Mouse (Mus musculus): ENCODE measurements around the gene Kirrel3. TPM values are rescaled to one million over a fixed set of nuclear protein-coding genes. Genes with fewer than 3 reads are reported as not detected.

The Kirrel3 gene
- polyA plus RNA-seq, 1 experiment from 2014 or later, result 50.1 TPM

GRCm38 (mm10) chr9:34740814-34741213 is 255.1 kb downstream of the Kirrel3 start:
- H3K9me3 ChIP-seq, result no peaks in the 10 kb centered on the region
- 0 out of 2 replicates have a peak, but pooled peaks cover 9% of the 10 kb centered on the region for H3K4me1 ChIP-seq (replicated peaks)
- H3K27me3 ChIP-seq, result no peaks in the 10 kb centered on the region
- no peak for ATAC-seq (ENCODE audit: low FRiP score, low read depth)
- H3K4me2 ChIP-seq, result no peak overlapping the region
- H3K9ac ChIP-seq, result no peak overlapping the region
- no peak overlapping the region for H3K4me3 ChIP-seq
- no peaks in the 10 kb centered on the region for H3K36me3 ChIP-seq
- no peak overlapping the region for H3K27ac ChIP-seq (replicated peaks)
- 92% methylated on average over 3 of the region's 3 CpGs for WGBS

GRCm38 (mm10) chr9:34748003-34748402 is 262.3 kb downstream of the Kirrel3 start:
- H3K27me3 ChIP-seq, result no peaks in the 10 kb centered on the region
- no peaks in the 10 kb centered on the region for H3K36me3 ChIP-seq
- WGBS, result 46% methylated on average over 2 of the region's 2 CpGs
- peaks cover 13% of the 10 kb centered on the region for H3K4me1 ChIP-seq (replicated peaks)
- H3K9me3 ChIP-seq, result no peaks in the 10 kb centered on the region
- H3K4me2 ChIP-seq, result no peak overlapping the region
- H3K4me3 ChIP-seq, result no peak overlapping the region
- no peak for ATAC-seq (ENCODE audit: low FRiP score, low read depth)
- H3K9ac ChIP-seq, result no peak overlapping the region
- no peak overlapping the region for H3K27ac ChIP-seq (replicated peaks)

- ATAC-seq (ENCODE audit: low FRiP score, low read depth), result no peak
- Histone ChIP-seq H3K4me3 (no peak overlapping the region), H3K4me2 (no peak overlapping the region), H3K27ac (replicated peaks) (no peak overlapping the region), H3K4me1 (replicated peaks) (peaks cover 13% of the 10 kb centered on the region), H3K9me3 (no peaks in the 10 kb centered on the region), H3K9ac (no peak overlapping the region), H3K36me3 (no peaks in the 10 kb centered on the region), H3K27me3 (no peaks in the 10 kb centered on the region)
- 86% methylated on average over 7 of the region's 7 CpGs for WGBS
These were observed 263.5 kb downstream of the Kirrel3 start for GRCm38 (mm10) chr9:34749161-34749560.

- Histone ChIP-seq H3K4me3 (no peak overlapping the region), H3K9ac (no peak overlapping the region), H3K27ac (replicated peaks) (no peak overlapping the region), H3K4me1 (replicated peaks) (peaks cover 13% of the 10 kb centered on the region), H3K27me3 (no peaks in the 10 kb centered on the region), H3K4me2 (no peak overlapping the region), H3K36me3 (no peaks in the 10 kb centered on the region), H3K9me3 (no peaks in the 10 kb centered on the region)
- WGBS, result 36% methylated on average over 4 of the region's 4 CpGs
- peak; percentile 44; the same call in 1 of the 2 replicates for ATAC-seq (ENCODE audit: low FRiP score, low read depth)
These were observed 264.2 kb downstream of the Kirrel3 start for GRCm38 (mm10) chr9:34749877-34750276.

GRCm38 (mm10) chr9:34750887-34751286 is 265.2 kb downstream of the Kirrel3 start:
- 75% methylated on average over 2 of the region's 2 CpGs for WGBS
- H3K9ac ChIP-seq, result no peak overlapping the region
- H3K9me3 ChIP-seq, result no peaks in the 10 kb centered on the region
- H3K27ac ChIP-seq (replicated peaks), result no peak overlapping the region
- no peak overlapping the region for H3K4me3 ChIP-seq
- no peak overlapping the region for H3K4me2 ChIP-seq
- H3K4me1 ChIP-seq (replicated peaks), result peaks cover 13% of the 10 kb centered on the region
- ATAC-seq (ENCODE audit: low FRiP score, low read depth), result no peak
- no peaks in the 10 kb centered on the region for H3K27me3 ChIP-seq
- no peaks in the 10 kb centered on the region for H3K36me3 ChIP-seq

GRCm38 (mm10) chr9:34752076-34752800 is 266.5 kb downstream of the Kirrel3 start:
- Histone ChIP-seq H3K4me3 (no peak overlapping the region), H3K27me3 (no peaks in the 10 kb centered on the region), H3K4me2 (no peak overlapping the region), H3K9ac (no peak overlapping the region), H3K9me3 (no peaks in the 10 kb centered on the region), H3K36me3 (no peaks in the 10 kb centered on the region), H3K4me1 (replicated peaks) (peaks cover 13% of the 10 kb centered on the region), H3K27ac (replicated peaks) (no peak overlapping the region)
- ATAC-seq (ENCODE audit: low FRiP score, low read depth), result no peak
- 79% methylated on average over 5 of the region's 5 CpGs for WGBS

GRCm38 (mm10) chr9:34752801-34753170 is 267.1 kb downstream of the Kirrel3 start:
- no peaks in the 10 kb centered on the region for H3K9me3 ChIP-seq
- no peak overlapping the region for H3K4me2 ChIP-seq
- no peaks in the 10 kb centered on the region for H3K36me3 ChIP-seq
- 31% methylated on average over 4 of the region's 4 CpGs for WGBS
- ATAC-seq (ENCODE audit: low FRiP score, low read depth), result no peak
- H3K9ac ChIP-seq, result no peak overlapping the region
- no peaks in the 10 kb centered on the region for H3K27me3 ChIP-seq
- H3K27ac ChIP-seq (replicated peaks), result no peak overlapping the region
- H3K4me1 ChIP-seq (replicated peaks), result peaks cover 13% of the 10 kb centered on the region
- no peak overlapping the region for H3K4me3 ChIP-seq

- ATAC-seq (ENCODE audit: low FRiP score, low read depth), result no peak
- H3K4me3 ChIP-seq, result no peak overlapping the region
These were observed 268.2 kb downstream of the Kirrel3 start for GRCm38 (mm10) chr9:34753891-34754290.

GRCm38 (mm10) chr9:34754523-34755097 is 268.9 kb downstream of the Kirrel3 start:
- Histone ChIP-seq H3K4me2 (no peak overlapping the region), H3K9me3 (no peaks in the 10 kb centered on the region), H3K4me1 (replicated peaks) (peaks cover 18% of the 10 kb centered on the region), H3K27ac (replicated peaks) (no peak overlapping the region), H3K9ac (no peak overlapping the region), H3K36me3 (no peaks in the 10 kb centered on the region), H3K27me3 (no peaks in the 10 kb centered on the region), H3K4me3 (no peak overlapping the region)
- WGBS, result 38% methylated on average over 6 of the region's 6 CpGs
- no peak for ATAC-seq (ENCODE audit: low FRiP score, low read depth)

More at GRCm38 (mm10) chr9:34753891-34754290, 268.2 kb downstream of the Kirrel3 start:
- Histone ChIP-seq H3K36me3 (no peaks in the 10 kb centered on the region), H3K4me1 (replicated peaks) (peaks cover 17% of the 10 kb centered on the region), H3K9ac (no peak overlapping the region), H3K27me3 (no peaks in the 10 kb centered on the region), H3K4me2 (no peak overlapping the region), H3K27ac (replicated peaks) (no peak overlapping the region), H3K9me3 (no peaks in the 10 kb centered on the region)
- WGBS, result 75% methylated on average over 5 of the region's 5 CpGs

GRCm38 (mm10) chr9:34756055-34756454 is 270.4 kb downstream of the Kirrel3 start:
- Histone ChIP-seq H3K9me3 (no peaks in the 10 kb centered on the region), H3K36me3 (no peaks in the 10 kb centered on the region), H3K27me3 (no peaks in the 10 kb centered on the region), H3K4me3 (no peak overlapping the region), H3K4me2 (no peak overlapping the region), H3K27ac (replicated peaks) (no peak overlapping the region), H3K9ac (no peak overlapping the region), H3K4me1 (replicated peaks) (peaks cover 18% of the 10 kb centered on the region)
- no peak; the same call in 1 of the 2 replicates for ATAC-seq (ENCODE audit: low FRiP score, low read depth)
- WGBS, result 50% methylated on average over 7 of the region's 7 CpGs

GRCm38 (mm10) chr9:34758925-34759324 is 273.2 kb downstream of the Kirrel3 start:
- no peak overlapping the region for H3K4me2 ChIP-seq
- WGBS, result 38% methylated on average over 5 of the region's 5 CpGs
- H3K36me3 ChIP-seq, result no peaks in the 10 kb centered on the region
- no peak overlapping the region for H3K4me3 ChIP-seq
- no peak overlapping the region for H3K27ac ChIP-seq (replicated peaks)
- no peaks in the 10 kb centered on the region for H3K27me3 ChIP-seq
- peaks cover 15% of the 10 kb centered on the region for H3K4me1 ChIP-seq (replicated peaks)
- ATAC-seq (ENCODE audit: low FRiP score, low read depth), result no peak
- H3K9ac ChIP-seq, result no peak overlapping the region
- no peaks in the 10 kb centered on the region for H3K9me3 ChIP-seq

GRCm38 (mm10) chr9:34760521-34760920 is 274.8 kb downstream of the Kirrel3 start:
- Histone ChIP-seq H3K9ac (no peak overlapping the region), H3K4me1 (replicated peaks) (peaks cover 15% of the 10 kb centered on the region), H3K36me3 (no peaks in the 10 kb centered on the region), H3K27me3 (no peaks in the 10 kb centered on the region), H3K4me3 (no peak overlapping the region), H3K4me2 (no peak overlapping the region), H3K9me3 (no peaks in the 10 kb centered on the region), H3K27ac (replicated peaks) (no peak overlapping the region)
- no peak for ATAC-seq (ENCODE audit: low FRiP score, low read depth)
- 35% methylated on average over 3 of the region's 3 CpGs for WGBS
